Mouse (Mus musculus): ENCODE results near the gene Il12rb1.

The Il12rb1 gene

DNA sequence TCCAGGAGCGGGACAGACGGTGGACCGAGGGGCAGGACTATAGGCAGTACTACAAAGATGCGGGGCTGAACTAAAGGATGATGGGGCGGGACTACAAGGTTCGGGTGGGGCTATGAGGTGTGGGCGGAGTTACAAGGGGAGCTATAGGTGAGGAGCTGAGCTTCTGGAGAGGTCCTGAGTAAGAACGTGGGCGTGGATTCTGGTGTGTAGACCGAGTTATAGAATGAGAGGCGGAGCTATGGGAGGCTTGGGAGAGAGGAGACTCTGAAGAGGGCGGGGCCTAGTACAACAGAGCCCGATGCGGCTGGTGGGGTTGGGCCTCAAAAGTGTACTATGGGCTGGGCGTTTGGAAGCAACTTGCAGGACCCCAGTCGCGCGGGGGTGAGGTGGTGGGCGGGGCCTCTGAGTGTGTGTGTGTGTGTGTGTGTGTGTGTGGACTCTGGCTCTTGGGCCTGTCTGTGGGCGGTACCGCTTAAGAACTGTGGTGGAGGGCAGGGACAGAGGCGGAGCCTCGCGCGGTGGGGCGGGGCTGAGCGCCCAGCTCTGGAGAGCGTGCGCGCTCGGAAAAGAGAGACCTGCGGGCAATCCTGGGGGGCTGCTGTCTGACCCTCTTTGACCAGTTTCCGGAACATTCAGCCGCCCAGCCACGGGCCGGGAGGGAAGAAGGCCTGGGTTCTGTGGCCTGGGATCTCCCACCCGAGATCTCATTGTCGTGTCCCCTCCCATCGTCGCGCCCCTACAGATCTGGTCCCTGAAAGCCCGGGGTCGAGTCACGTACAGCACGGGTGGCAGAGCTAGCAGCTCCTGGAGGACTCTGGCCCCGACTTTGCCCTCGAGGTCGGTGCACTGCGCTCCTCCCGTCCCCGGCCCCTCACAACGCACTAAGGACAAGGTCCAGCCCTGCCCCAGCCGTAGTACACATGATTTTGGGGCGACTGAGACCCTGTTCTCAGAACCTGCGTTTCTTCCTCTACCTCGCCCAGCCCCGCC lies 10.9 kb upstream of the Il12rb1 start:
- Histone ChIP-seq H3K36me3 (ENCODE audit: insufficient read depth, low read length) (no peaks in the 10 kb centered on the region), H3K27me3 (ENCODE audit: insufficient read depth, low read length) (peaks cover 53% of the 10 kb centered on the region), H3K4me3 (replicated peaks; ENCODE audit: low read length) (peak overlapping the region; percentile 86), H3K4me1 (replicated peaks; ENCODE audit: low read depth, low read length) (peaks cover 61% of the 10 kb centered on the region), H3K9me3 (ENCODE audit: low read length) (no peaks in the 10 kb centered on the region)
- TF ChIP-seq POU5F1 (IDR thresholded peaks at IDR 0.05; ENCODE audit: borderline replicate concordance, low read length): no peak
- no peak for TF ChIP-seq CTCF (conservative IDR thresholded peaks at IDR 0.05; ENCODE audit: low read length)
- TF ChIP-seq NANOG (IDR thresholded peaks at IDR 0.05; ENCODE audit: borderline replicate concordance, low read length): no peak

DNA sequence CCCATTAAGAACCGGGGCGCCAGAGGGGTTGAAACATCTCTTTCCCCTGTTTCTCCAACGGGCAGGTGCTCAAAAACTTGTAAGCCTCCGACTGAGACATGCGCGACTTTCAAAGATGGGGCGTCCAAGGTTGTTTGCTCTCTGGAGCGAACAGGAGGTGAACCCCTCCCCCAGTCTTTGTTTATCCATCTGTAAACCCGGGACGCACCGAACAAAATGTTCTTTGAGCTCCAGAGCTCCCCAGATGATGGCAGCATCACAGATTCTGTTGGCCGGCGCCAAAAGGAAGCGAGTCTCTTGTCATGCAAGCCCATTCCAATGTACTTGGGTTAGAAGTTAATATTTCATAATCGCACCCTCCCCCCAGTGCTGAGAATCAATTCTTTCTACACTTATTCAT lies 10.0 kb upstream of the Il12rb1 start:
- Histone ChIP-seq H3K36me3 (ENCODE audit: insufficient read depth, low read length) (no peaks in the 10 kb centered on the region), H3K9me3 (ENCODE audit: low read length) (no peaks in the 10 kb centered on the region), H3K4me3 (replicated peaks; ENCODE audit: low read length) (peak overlapping the region; percentile 86), H3K4me1 (replicated peaks; ENCODE audit: low read depth, low read length) (peaks cover 65% of the 10 kb centered on the region), H3K27me3 (ENCODE audit: insufficient read depth, low read length) (peaks cover 53% of the 10 kb centered on the region)
- TF ChIP-seq CTCF (conservative IDR thresholded peaks at IDR 0.05; ENCODE audit: low read length): no peak
- no peak for TF ChIP-seq POU5F1 (IDR thresholded peaks at IDR 0.05; ENCODE audit: borderline replicate concordance, low read length)
- no peak for TF ChIP-seq NANOG (IDR thresholded peaks at IDR 0.05; ENCODE audit: borderline replicate concordance, low read length)

DNA sequence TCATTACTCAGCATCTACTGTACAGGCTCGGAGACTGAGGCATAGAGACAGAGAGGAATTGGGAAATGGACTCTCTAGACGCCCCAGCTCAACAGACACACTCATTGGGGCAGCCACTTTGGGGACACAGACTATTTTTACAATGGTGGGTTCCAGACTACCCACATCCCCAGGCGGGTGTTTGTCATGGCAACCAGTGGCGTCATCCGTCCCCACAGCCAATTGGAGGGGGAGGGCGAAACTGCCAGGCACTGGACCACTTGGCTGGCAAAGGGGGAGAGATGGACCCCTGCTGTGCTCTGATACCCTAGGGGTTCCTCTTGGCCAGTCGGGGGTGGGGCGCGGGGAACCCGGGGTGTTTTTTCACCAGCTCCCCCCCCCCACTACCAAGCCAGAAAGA lies 7.6 kb upstream of the Il12rb1 start:
- Histone ChIP-seq H3K36me3 (ENCODE audit: insufficient read depth, low read length) (no peaks in the 10 kb centered on the region), H3K4me1 (replicated peaks; ENCODE audit: low read depth, low read length) (peaks cover 76% of the 10 kb centered on the region), H3K27me3 (ENCODE audit: insufficient read depth, low read length) (peaks cover 54% of the 10 kb centered on the region), H3K9me3 (ENCODE audit: low read length) (no peaks in the 10 kb centered on the region), H3K4me3 (replicated peaks; ENCODE audit: low read length) (no peak overlapping the region)
- no peak for TF ChIP-seq CTCF (conservative IDR thresholded peaks at IDR 0.05; ENCODE audit: low read length)
- TF ChIP-seq POU5F1 (IDR thresholded peaks at IDR 0.05; ENCODE audit: borderline replicate concordance, low read length): no peak
- no peak for TF ChIP-seq NANOG (IDR thresholded peaks at IDR 0.05; ENCODE audit: borderline replicate concordance, low read length)

DNA sequence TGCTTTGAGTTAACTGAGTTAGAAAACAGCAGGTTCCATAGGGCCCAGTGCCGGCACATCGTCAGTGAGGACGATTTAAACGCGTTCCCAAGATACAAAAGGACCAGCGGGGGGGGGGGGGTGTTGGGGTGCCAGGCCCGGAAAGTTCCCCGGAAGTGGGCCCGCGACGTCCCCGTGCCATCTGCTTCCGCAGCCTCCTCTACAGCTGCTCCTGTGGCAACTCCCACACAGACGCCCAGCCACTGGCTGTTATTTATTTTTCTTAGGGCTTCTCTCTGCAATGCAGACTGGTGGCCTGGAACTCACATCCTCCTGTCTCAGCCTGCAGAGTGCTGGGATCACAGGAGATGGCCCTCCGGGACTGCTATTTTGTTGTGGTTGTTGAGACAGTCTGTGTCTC lies 7.1 kb upstream of the Il12rb1 start:
- Histone ChIP-seq H3K27me3 (ENCODE audit: insufficient read depth, low read length) (peaks cover 54% of the 10 kb centered on the region), H3K9me3 (ENCODE audit: low read length) (no peaks in the 10 kb centered on the region), H3K4me3 (replicated peaks; ENCODE audit: low read length) (no peak overlapping the region), H3K4me1 (replicated peaks; ENCODE audit: low read depth, low read length) (peaks cover 73% of the 10 kb centered on the region), H3K36me3 (ENCODE audit: insufficient read depth, low read length) (no peaks in the 10 kb centered on the region)
- TF ChIP-seq CTCF (conservative IDR thresholded peaks at IDR 0.05; ENCODE audit: low read length) (no peak), POU5F1 (IDR thresholded peaks at IDR 0.05; ENCODE audit: borderline replicate concordance, low read length) (no peak), NANOG (IDR thresholded peaks at IDR 0.05; ENCODE audit: borderline replicate concordance, low read length) (no peak)

DNA sequence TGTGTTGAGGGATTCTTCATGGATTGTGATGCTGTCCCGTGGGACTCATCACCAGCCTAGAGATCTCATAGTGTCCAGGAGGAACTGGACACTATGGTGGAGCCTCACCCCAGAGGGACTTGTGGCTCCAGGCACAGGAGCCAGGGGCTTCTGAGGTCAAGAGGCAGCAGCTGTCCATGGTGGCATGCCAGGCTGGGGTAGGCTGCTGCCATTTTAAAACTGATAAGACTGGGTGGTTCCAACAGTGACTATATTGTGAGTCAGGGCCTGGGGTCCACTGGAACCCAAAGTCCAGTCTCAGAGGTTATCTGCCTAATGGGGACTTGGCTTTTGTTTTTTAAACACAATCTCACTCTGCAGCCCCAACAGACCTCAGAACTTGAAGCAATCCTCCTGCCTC lies 6.4 kb upstream of the Il12rb1 start:
- Histone ChIP-seq H3K9me3 (ENCODE audit: low read length) (no peaks in the 10 kb centered on the region), H3K36me3 (ENCODE audit: insufficient read depth, low read length) (no peaks in the 10 kb centered on the region), H3K4me3 (replicated peaks; ENCODE audit: low read length) (no peak overlapping the region), H3K4me1 (replicated peaks; ENCODE audit: low read depth, low read length) (peaks cover 70% of the 10 kb centered on the region), H3K27me3 (ENCODE audit: insufficient read depth, low read length) (peaks cover 56% of the 10 kb centered on the region)
- TF ChIP-seq POU5F1 (IDR thresholded peaks at IDR 0.05; ENCODE audit: borderline replicate concordance, low read length) (no peak), NANOG (IDR thresholded peaks at IDR 0.05; ENCODE audit: borderline replicate concordance, low read length) (no peak), CTCF (conservative IDR thresholded peaks at IDR 0.05; ENCODE audit: low read length) (no peak)

DNA sequence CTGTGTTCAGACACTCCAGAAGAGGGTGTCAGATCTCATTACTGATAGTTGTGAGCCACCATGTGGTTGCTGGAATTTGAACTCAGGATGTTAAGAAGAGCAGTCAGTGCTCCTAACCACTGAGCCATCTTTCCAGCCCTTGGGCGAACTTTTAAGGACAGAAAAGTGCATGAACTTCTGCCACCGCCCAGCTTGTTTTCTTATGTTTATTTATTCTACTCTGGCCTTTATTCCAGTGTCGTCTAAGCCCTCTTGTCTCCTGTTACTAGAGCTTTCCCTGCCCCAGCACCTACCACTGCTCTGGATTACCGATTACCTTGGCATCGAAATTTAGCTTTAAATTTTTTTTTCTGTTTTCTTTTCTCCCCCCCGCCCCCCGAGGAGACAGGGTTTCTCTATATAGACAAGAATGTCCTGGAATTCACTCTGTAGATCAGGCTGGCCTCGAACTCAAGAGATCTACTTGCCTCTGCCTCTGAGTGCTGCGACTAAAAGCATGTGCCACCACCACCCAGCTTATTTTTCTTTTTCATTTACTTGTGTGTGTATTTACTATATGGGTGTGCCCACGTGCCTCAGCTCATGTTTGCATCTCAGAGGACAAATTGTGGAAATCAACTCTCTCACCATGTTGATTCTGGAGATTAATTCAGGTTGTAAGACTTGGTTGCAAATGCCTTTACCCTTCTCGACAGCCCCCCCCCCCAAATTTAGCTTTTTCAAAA lies 5.3 kb upstream of the Il12rb1 start:
- peaks cover 66% of the 10 kb centered on the region for H3K4me1 ChIP-seq (replicated peaks; ENCODE audit: low read depth, low read length)
- H3K27me3 ChIP-seq (ENCODE audit: insufficient read depth, low read length): peaks cover 59% of the 10 kb centered on the region
- no peaks in the 10 kb centered on the region for H3K36me3 ChIP-seq (ENCODE audit: insufficient read depth, low read length)
- no peak for TF ChIP-seq CTCF (conservative IDR thresholded peaks at IDR 0.05; ENCODE audit: low read length)
- no peak for TF ChIP-seq POU5F1 (IDR thresholded peaks at IDR 0.05; ENCODE audit: borderline replicate concordance, low read length)
- TF ChIP-seq NANOG (IDR thresholded peaks at IDR 0.05; ENCODE audit: borderline replicate concordance, low read length): no peak
- H3K4me3 ChIP-seq (replicated peaks; ENCODE audit: low read length): peak overlapping the region; percentile 79; the same call in 1 of the 2 replicates
- H3K9me3 ChIP-seq (ENCODE audit: low read length): no peaks in the 10 kb centered on the region

DNA sequence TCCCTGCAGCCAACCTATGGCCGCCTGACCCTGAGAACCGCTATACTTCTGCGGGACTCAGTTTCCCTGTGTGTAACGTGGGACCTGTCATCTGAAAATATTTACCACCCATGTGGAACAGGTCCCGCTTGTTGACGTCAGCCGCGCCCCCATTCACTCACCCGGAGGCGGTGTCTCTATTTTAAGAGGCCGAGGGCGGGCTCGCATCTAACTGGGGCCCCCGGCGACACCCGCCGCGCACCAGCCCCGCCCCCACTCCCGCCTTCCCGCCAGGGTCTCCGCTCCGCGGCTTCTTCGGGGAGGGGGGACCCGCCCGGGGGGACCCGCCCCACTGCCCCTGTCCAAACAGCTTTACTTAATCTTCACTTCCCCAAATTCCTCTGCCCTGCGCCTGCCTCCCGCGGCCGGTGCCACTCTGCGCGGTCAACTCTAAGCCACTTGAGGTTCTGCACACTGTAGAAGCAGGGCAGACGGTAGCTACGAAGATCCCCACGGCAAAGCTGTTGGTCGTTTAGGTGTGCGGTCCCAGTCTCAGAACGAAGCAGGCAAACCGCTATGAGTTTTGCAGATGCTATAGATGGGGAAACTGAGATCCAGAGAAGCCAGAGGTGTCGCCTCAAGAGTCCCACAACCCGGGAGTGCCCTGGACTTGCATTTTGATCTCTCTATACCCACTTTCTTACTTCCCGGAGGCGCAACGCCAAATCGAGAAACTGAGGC lies 4.3 kb upstream of the Il12rb1 start:
- no peak for TF ChIP-seq POU5F1 (IDR thresholded peaks at IDR 0.05; ENCODE audit: borderline replicate concordance, low read length)
- no peak for TF ChIP-seq CTCF (conservative IDR thresholded peaks at IDR 0.05; ENCODE audit: low read length)
- TF ChIP-seq NANOG (IDR thresholded peaks at IDR 0.05; ENCODE audit: borderline replicate concordance, low read length): no peak

More for the DNA sequence above, 4.3 kb upstream of the Il12rb1 start:
- Histone ChIP-seq H3K4me1 (replicated peaks; ENCODE audit: low read depth, low read length) (peaks cover 57% of the 10 kb centered on the region), H3K9me3 (ENCODE audit: low read length) (no peaks in the 10 kb centered on the region), H3K36me3 (ENCODE audit: insufficient read depth, low read length) (no peaks in the 10 kb centered on the region), H3K27me3 (ENCODE audit: insufficient read depth, low read length) (peaks cover 53% of the 10 kb centered on the region), H3K4me3 (replicated peaks; ENCODE audit: low read length) (peak overlapping the region; percentile 79)

Measured in E14TG2a.4 (cell line).